Mouse (Mus musculus) kidney, postnatal 0 days (tissue): ENCODE data around the gene Gm49405. TPM values are rescaled to one million over a fixed set of nuclear protein-coding genes. Genes with fewer than 3 reads are reported as not detected.
"Not testable (repeated sequence)": the region's sequence is repeated elsewhere in the genome, so short reads cannot be mapped to it uniquely, and the experiment has no call there.

Experiments used
- ATAC-seq: fragments of 200-750 bp; cut with Nextera tagmentation; replicated peaks from 2 replicates; pipeline ENCODE4 v1.8.0; 2017; ENCODE audit warnings: low read depth, moderate number of reproducible peaks, moderate TSS enrichment, moderate library complexity; ENCODE audit not compliant: low FRiP score
- DNase-seq: peaks from one replicate; pipeline ENCODE4 v3.0.0-alpha.2; 2016; ENCODE audit warnings: low spot score
- H3K27ac ChIP-seq: fragments of 300-500 bp; sonication (generic); 2 replicates; pipeline ENCODE4 v1.5.1; 2014; ENCODE audit warnings: mild to moderate bottlenecking
- H3K27me3 ChIP-seq: fragments of 300-500 bp; sonication (generic); 2 replicates; pipeline ENCODE4 v1.6.1; 2014; ENCODE audit warnings: low read length, mixed read lengths; ENCODE audit not compliant: insufficient read depth
- H3K36me3 ChIP-seq: fragments of 300-500 bp; sonication (generic); 2 replicates; pipeline ENCODE4 v1.6.1; 2014; ENCODE audit warnings: low read length, mixed read lengths; ENCODE audit not compliant: insufficient read depth
- H3K4me1 ChIP-seq: fragments of 300-500 bp; sonication (generic); replicated peaks from 2 replicates; pipeline ENCODE4 v1.6.1; 2014; ENCODE audit warnings: antibody characterized with exemption, low read length, mixed read lengths; ENCODE audit not compliant: insufficient read depth
- H3K4me2 ChIP-seq: fragments of 300-500 bp; sonication (generic); 2 replicates; pipeline ENCODE4 v1.6.1; 2014; ENCODE audit warnings: mild to moderate bottlenecking, low read length, moderate library complexity, mixed read lengths
- H3K4me3 ChIP-seq: fragments of 300-500 bp; sonication (generic); replicated peaks from 2 replicates; pipeline ENCODE4 v1.5.1; 2014; ENCODE audit warnings: low read depth, low read length
- H3K9ac ChIP-seq: fragments of 300-500 bp; sonication (generic); 2 replicates; pipeline ENCODE4 v1.6.1; 2014; ENCODE audit warnings: low read depth, low read length
- H3K9me3 ChIP-seq: fragments of 300-500 bp; sonication (generic); replicated peaks from 2 replicates; pipeline ENCODE4 v1.6.1; 2016; ENCODE audit warnings: low read length, inconsistent platforms, mixed read lengths
- CTCF ChIP-seq: IDR thresholded peaks from 2 replicates; pipeline ENCODE4 v1.5.1; 2016; ENCODE audit warnings: antibody characterized with exemption, low read depth, mild to moderate bottlenecking, moderate library complexity
- WGBS: fragments of 180-500 bp; shearing (Covaris S2); extraction: QIAGEN DNeasy Blood & Tissue Kit; methylation state at CpG from one replicate; pipeline ENCODE4 v1.1.7; 2014; 5-methylcytosine and 5-hydroxymethylcytosine counted together
- polyA plus RNA-seq: library from polyadenylated mRNA; unstranded; fragments of >200 nt; fragmentation: Nextera tagmentation; extraction: Ambion mirVana; gene quantifications from 2 replicates; pipeline ENCODE4 v1.2.1, GENCODE M21; 2015

The Gm49405 gene
- polyA plus RNA-seq, 1 experiment from 2014 or later: 1.3 TPM

DNA sequence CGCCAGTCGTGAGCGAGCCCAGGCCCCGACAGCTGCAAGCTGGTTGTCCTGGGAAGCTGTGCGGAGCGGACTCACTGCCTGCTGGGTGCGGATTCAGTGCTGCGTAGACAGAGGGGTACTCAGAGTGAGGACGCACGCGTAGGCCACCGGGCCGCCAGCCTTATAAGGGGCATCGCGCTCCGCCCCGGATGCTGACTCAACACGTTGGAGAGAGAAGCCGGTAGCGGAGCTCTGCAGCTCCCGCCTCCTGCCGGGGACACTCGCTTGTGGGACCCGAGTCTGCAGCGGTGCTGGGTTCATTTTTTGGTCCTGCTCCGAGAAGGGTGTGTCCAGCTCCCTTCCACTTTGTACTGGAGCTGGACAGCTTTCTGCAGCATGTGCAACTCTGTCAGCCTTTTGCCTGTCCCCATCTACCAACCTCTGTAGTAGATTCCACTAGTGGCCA, 37.4 kb downstream of the Gm49405 start, which contains the start of gene Gstp1:
TSS of gene Gstp1 (minus strand) at position 198 of the 445 bp plus-strand sequence.
- ATAC-seq (peak; percentile 58; the same call in 1 of the 2 replicates), DNase-seq (peak; percentile 90)
- Histone ChIP-seq H3K4me3 (peak within 1 kb of the TSS; percentile 47), H3K9ac (peak within 1 kb of the TSS; percentile 70), H3K27me3 (no peaks in the 10 kb centered on the region), H3K36me3 (no peaks in the 10 kb centered on the region), H3K4me2 (peak within 1 kb of the TSS; percentile 63), H3K27ac (peak within 1 kb of the TSS; percentile 62), H3K9me3 (no peaks in the 10 kb centered on the region), H3K4me1 (0 out of 2 replicates have a peak, but pooled peaks cover 4% of the 10 kb centered on the region)
- peak; percentile 54 for TF ChIP-seq CTCF
- 0% methylated on average over 26 of the region's 26 CpGs for WGBS

DNA sequence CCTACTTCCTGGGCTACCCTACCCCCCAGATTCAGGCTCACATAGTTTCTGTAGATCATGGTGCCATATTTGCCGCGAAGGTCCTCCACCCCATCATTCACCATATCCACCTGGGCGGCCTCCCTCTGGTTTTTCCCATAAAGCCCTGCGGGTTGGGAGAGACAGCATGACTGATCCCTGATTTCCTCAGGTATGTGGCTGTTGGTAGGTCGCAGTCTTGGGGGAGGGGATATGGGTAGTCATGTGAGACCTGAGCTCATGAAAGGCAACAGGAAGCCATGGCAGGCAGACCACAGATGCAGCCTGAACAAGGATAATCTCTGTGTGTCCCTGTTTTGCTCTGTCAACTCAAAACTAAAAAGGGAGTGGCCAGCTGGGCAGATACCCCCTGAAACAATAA, 40.5 kb downstream of the Gm49405 start:
- not testable (repeated sequence) for H3K27me3 ChIP-seq, H3K9me3 ChIP-seq, H3K36me3 ChIP-seq, DNase-seq, H3K27ac ChIP-seq, H3K4me1 ChIP-seq, H3K4me3 ChIP-seq, ATAC-seq, H3K4me2 ChIP-seq, H3K9ac ChIP-seq
- WGBS: 78% methylated on average over 5 of the region's 5 CpGs

DNA sequence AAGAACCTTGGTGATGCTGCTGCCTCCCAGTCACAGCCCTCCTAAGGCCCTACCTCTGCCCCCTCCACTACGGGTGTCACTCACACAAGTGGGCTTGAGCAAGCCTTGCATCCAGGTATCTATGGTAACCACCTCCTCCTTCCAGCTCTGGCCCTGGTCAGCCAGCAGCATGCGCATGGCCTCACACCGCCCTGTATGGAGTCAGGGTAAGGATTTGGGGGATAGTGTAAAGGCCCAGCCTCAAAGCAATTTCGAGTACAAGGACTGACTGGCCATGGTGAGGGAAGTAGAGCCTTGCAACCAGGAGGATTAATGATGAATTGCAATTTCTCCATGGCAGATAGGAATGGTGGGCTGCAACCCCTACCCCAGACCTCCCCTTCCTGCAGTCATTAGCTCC, 41.1 kb downstream of the Gm49405 start:
- H3K27ac ChIP-seq, H3K9me3 ChIP-seq, ATAC-seq, H3K4me1 ChIP-seq, H3K27me3 ChIP-seq, H3K4me2 ChIP-seq, H3K36me3 ChIP-seq, H3K9ac ChIP-seq, H3K4me3 ChIP-seq, DNase-seq: not testable (repeated sequence)
- WGBS: 89% methylated on average over 3 of the region's 4 CpGs

GRCm38 (mm10) chr19:4042124-4042523, 41.7 kb downstream of the Gm49405 start:
- Histone ChIP-seq H3K4me1 (0 out of 2 replicates have a peak, but pooled peaks cover 4% of the 10 kb centered on the region), H3K27me3 (no peaks in the 10 kb centered on the region), H3K27ac (no peak overlapping the region), H3K4me2 (no peak overlapping the region), H3K36me3 (no peaks in the 10 kb centered on the region), H3K9ac (no peak overlapping the region), H3K4me3 (no peak overlapping the region), H3K9me3 (no peaks in the 10 kb centered on the region)
- TF ChIP-seq CTCF: no peak
- ATAC-seq: no peak
- DNase-seq: no peak
- WGBS: 70% methylated on average over 14 of the region's 14 CpGs

DNA sequence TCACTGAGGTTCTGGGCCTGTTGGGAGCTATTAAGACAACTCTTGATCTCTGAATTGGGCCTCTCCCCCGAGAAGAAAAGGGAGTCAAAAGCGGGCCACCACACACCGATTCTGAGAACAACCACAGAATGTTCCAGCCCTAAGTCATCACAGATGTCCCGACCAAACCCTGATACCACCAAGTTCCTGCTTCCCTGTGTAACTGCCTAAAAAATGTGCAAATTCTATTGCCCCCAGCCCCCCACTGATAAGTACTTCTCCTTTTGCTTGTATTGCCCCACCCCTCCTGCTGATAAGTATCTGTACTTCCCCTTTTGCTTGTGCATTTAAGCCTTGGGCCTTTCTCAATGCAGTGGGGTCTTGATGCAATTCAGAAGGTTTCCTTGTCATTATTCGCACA, 43.7 kb downstream of the Gm49405 start:
- H3K36me3 ChIP-seq, ATAC-seq, H3K27ac ChIP-seq, H3K4me1 ChIP-seq, H3K9me3 ChIP-seq, H3K9ac ChIP-seq, H3K4me2 ChIP-seq, H3K27me3 ChIP-seq, H3K4me3 ChIP-seq, DNase-seq: not testable (repeated sequence)
- 87% methylated on average over 5 of the region's 5 CpGs for WGBS

- H3K36me3 ChIP-seq: no peaks in the 10 kb centered on the region
- H3K4me3 ChIP-seq: no peak within 1 kb of the TSS
- H3K4me2 ChIP-seq: peak within 1 kb of the TSS; percentile 27
- peak; percentile 55 for TF ChIP-seq CTCF
- ATAC-seq (peak; percentile 59), DNase-seq (peak; percentile 84)
- H3K9me3 ChIP-seq: no peaks in the 10 kb centered on the region
- H3K9ac ChIP-seq: no peak within 1 kb of the TSS
- no peaks in the 10 kb centered on the region for H3K4me1 ChIP-seq
- no peaks in the 10 kb centered on the region for H3K27me3 ChIP-seq
- 38% methylated on average over 16 of the region's 16 CpGs for WGBS
- 0 out of 2 replicates have a peak within 1 kb of the TSS, but pooled peaks have one; percentile 2 for H3K27ac ChIP-seq
Measured at GRCm38 (mm10) chr19:4045966-4046865, 45.8 kb downstream of the Gm49405 start, which contains the start of gene Gstp2. TSS of gene Gstp2 (minus strand) at chr19:4046023.
